Mouse (Mus musculus) lung, postnatal 0 days (tissue): ENCODE results near the gene Mapk10.
"Not testable (repeated sequence)": the region's sequence is repeated elsewhere in the genome, so short reads cannot be mapped to it uniquely, and the experiment has no call there.

Experiments
- CTCF ChIP-seq: IDR thresholded peaks from 2 replicates; pipeline ENCODE4 v1.5.1; 2016; ENCODE audit warnings: antibody characterized with exemption, mild to moderate bottlenecking
- EP300 ChIP-seq: IDR thresholded peaks from 2 replicates; pipeline ENCODE4 v1.6.1; 2016; ENCODE audit warnings: antibody characterized with exemption, mild to moderate bottlenecking, control low read depth

DNA sequence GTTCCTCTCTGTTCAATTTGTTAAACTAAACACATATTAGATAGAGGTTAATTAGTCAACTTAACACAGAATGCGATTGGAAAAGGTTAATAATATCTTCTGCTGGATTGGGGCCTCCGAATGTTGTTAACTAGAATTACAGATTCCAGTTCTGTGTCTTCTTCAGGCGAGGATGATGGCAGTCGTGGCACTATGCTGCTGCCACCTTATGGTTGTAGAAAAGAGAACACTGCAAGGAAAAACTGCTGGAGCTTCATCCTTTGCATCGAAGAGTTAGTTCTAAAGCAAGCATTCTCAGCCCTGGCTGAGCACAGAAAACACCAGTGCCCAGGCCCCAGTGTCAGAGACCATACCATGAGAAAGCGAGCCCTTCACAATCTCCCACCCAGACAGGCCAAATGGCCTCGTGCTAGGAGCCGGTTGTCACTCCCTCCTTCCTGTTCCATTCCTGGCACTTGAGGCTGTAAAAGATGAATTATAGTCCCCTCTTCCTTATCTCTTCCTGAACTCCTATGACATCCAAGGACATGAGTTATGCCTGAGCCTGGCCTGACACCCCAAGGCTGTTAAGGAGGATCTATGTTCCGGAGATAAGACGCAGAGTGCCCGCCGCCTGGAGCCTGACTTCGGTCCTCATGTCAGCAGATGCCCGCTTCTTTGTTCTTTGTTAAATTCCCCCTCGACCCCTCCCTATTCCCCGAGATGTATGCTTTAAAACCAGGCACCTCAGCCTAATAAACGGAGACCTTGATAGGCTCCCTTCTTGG lies 267.1 kb downstream of the Mapk10 start:
- 0 out of 2 replicates have a peak, but pooled peaks have one; percentile 7 for TF ChIP-seq CTCF
- TF ChIP-seq EP300 = not testable (repeated sequence)
